Mouse (Mus musculus) heart, postnatal 0 days (tissue): Measurements from ENCODE around the gene Sar1b. TPM values are rescaled to one million over a fixed set of nuclear protein-coding genes. Genes with fewer than 3 reads are reported as not detected.

Experiments used
- ATAC-seq: fragments of 200-750 bp; cut with Nextera tagmentation; 2 replicates; pipeline ENCODE4 v1.8.0; 2017; ENCODE audit warnings: low read depth, moderate number of reproducible peaks, moderate library complexity; ENCODE audit not compliant: insufficient read depth
- DNase-seq: peaks from one replicate; pipeline ENCODE4 v3.0.0-alpha.2; 2016; ENCODE audit warnings: low spot score
- H3K27ac ChIP-seq: fragments of 300-500 bp; sonication (generic); 2 replicates; pipeline ENCODE4 v1.5.1; 2014; ENCODE audit warnings: low read depth, mild to moderate bottlenecking
- H3K27me3 ChIP-seq: fragments of 300-500 bp; sonication (generic); 2 replicates; pipeline ENCODE4 v1.6.1; 2014; ENCODE audit warnings: low read length, mixed read lengths; ENCODE audit not compliant: control insufficient read depth, insufficient read depth
- H3K36me3 ChIP-seq: fragments of 300-500 bp; sonication (generic); replicated peaks from 2 replicates; pipeline ENCODE4 v1.6.1; 2014; ENCODE audit warnings: low read length, mixed read lengths; ENCODE audit not compliant: control insufficient read depth, insufficient read depth
- H3K4me1 ChIP-seq: fragments of 300-500 bp; sonication (generic); 2 replicates; pipeline ENCODE4 v1.6.1; 2014; ENCODE audit warnings: antibody characterized with exemption; ENCODE audit not compliant: control insufficient read depth, insufficient read depth
- H3K4me2 ChIP-seq: fragments of 300-500 bp; sonication (generic); 2 replicates; pipeline ENCODE4 v1.6.1; 2014; ENCODE audit warnings: low read depth, mild to moderate bottlenecking, low read length, moderate library complexity
- H3K4me3 ChIP-seq: fragments of 300-500 bp; sonication (generic); 2 replicates; pipeline ENCODE4 v1.5.1; 2014; ENCODE audit warnings: low read depth, low read length
- H3K9ac ChIP-seq: fragments of 300-500 bp; sonication (generic); replicated peaks from 2 replicates; pipeline ENCODE4 v1.6.1; 2014; ENCODE audit warnings: low read depth, low read length, mixed read lengths
- H3K9me3 ChIP-seq: fragments of 300-500 bp; sonication (generic); replicated peaks from 2 replicates; pipeline ENCODE4 v1.6.1; 2016; ENCODE audit warnings: low read length; ENCODE audit not compliant: control insufficient read depth
- CTCF ChIP-seq: IDR thresholded peaks from 2 replicates; pipeline ENCODE4 v1.5.1; 2016; ENCODE audit warnings: antibody characterized with exemption, control low read depth, low read depth
- EP300 ChIP-seq: IDR thresholded peaks from 2 replicates; pipeline ENCODE4 v1.6.1; 2016; ENCODE audit warnings: antibody characterized with exemption, low read depth
- WGBS: fragments of 180-500 bp; shearing (Covaris S2); extraction: QIAGEN DNeasy Blood & Tissue Kit; methylation state at CpG from one replicate; pipeline ENCODE4 v1.1.7; 2014; 5-methylcytosine and 5-hydroxymethylcytosine counted together
- polyA plus RNA-seq: library from polyadenylated mRNA; unstranded; fragments of >200 nt; fragmentation: Nextera tagmentation; extraction: Ambion mirVana; gene quantifications from 2 replicates; pipeline ENCODE4 v1.2.1, GENCODE M21; 2015
- total RNA-seq: library from RNA; depleted of rRNA; stranded (reverse); fragments of >200 nt; gene quantifications from 2 replicates; pipeline ENCODE4 v1.2.3, GENCODE M21; 2014; ENCODE audit warnings: low replicate concordance

Sar1b gene
- total and polyA plus RNA-seq, 2 experiments from 2014 or later = 134 to 194 TPM

DNA sequence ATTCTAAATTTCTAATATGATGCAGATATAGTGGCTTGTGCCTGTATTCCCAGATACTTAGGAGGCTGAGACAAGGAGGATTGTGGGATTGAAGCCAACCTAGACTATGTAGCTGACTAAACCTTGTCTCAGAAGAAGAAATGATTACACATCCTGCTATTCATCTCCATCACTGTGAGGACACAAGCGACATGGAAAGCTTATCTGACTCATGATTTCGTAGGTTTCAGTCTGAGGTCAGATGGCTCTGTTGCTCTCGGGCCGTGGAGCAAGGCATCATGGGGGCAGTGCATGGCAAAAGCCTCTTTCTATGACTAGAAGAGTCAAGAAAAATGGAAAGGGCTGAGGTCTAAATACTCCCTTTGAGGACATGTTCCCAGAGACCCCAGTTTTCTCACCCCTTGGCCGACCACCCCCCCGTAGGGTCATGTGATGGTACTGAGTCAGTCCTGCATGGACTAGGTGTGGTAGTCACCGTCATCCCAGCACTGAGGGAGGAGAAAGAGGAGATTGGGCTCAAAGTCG, 48.6 kb downstream of the Sar1b start:
- H3K9ac ChIP-seq = no peak overlapping the region
- no peak overlapping the region for H3K27ac ChIP-seq
- no peaks in the 10 kb centered on the region for H3K9me3 ChIP-seq
- ATAC-seq = no peak
- H3K4me1 ChIP-seq = no peaks in the 10 kb centered on the region
- no peak overlapping the region for H3K4me2 ChIP-seq
- 83% methylated on average over 8 of the region's 8 CpGs for WGBS
- no peak for DNase-seq
- H3K4me3 ChIP-seq = no peak overlapping the region
- no peaks in the 10 kb centered on the region for H3K27me3 ChIP-seq
- TF ChIP-seq EP300 (no peak), CTCF (no peak)
- peaks cover 8% of the 10 kb centered on the region for H3K36me3 ChIP-seq

DNA sequence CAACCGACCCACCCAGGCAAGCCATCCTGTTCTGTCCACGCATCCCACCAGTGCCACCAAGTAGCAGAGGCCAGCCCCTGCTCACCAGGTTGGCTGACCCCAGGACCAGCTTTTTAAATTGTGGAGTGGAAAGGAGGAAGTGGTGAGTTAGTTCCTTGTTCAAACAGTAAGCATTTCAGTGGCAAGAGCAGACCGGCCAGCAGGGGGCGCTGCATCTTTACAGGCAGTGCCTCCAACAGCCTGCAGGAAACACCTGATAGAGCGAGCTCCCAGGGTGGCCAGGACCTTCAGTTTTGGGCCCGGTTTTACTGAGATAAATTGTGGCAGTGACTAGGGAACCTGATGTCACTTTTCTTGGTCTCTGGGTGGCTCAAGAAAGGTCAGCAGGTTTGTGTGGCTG, 54.3 kb downstream of the Sar1b start:
- Histone ChIP-seq H3K27ac (no peak overlapping the region), H3K27me3 (no peaks in the 10 kb centered on the region), H3K36me3 (peaks cover 13% of the 10 kb centered on the region), H3K4me1 (no peaks in the 10 kb centered on the region), H3K9ac (no peak overlapping the region), H3K9me3 (no peaks in the 10 kb centered on the region), H3K4me3 (no peak overlapping the region), H3K4me2 (no peak overlapping the region)
- DNase-seq (peak; percentile 83), ATAC-seq (peak; percentile 65)
- 36% methylated on average over 6 of the region's 6 CpGs for WGBS
- TF ChIP-seq EP300 (no peak), CTCF (peak; percentile 92)

DNA sequence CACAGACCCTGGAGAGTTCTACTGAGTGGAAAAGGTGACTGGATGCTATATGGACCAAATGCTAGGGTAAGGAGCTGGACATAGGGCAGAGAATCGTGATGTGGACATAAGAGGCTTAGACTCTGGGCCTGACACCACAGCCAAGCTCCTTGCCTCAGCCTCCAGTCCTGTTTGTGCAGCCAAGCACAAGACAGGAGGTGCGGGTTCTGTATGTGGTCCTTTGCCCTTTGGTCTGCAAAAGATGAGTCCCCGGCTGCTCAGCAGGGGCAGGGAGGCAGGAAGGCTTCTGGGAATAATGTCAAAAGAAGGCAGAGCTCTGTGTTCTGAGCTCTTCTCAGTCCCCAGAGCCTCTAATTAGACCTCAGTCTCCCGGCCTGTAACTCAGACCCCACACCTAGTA, 55.4 kb downstream of the Sar1b start:
- no peak overlapping the region for H3K27ac ChIP-seq
- WGBS = 85% methylated on average over 4 of the region's 4 CpGs
- ATAC-seq (no peak), DNase-seq (no peak)
- 0 out of 2 replicates have a peak, but pooled peaks cover 1% of the 10 kb centered on the region for H3K4me1 ChIP-seq
- no peaks in the 10 kb centered on the region for H3K9me3 ChIP-seq
- no peaks in the 10 kb centered on the region for H3K27me3 ChIP-seq
- TF ChIP-seq EP300 = no peak
- no peak for TF ChIP-seq CTCF
- peaks cover 13% of the 10 kb centered on the region for H3K36me3 ChIP-seq
- H3K4me3 ChIP-seq = no peak overlapping the region
- no peak overlapping the region for H3K9ac ChIP-seq
- H3K4me2 ChIP-seq = no peak overlapping the region

- ATAC-seq = no peak
- no peak overlapping the region for H3K4me3 ChIP-seq
- no peak overlapping the region for H3K9ac ChIP-seq
- DNase-seq = no peak
- H3K9me3 ChIP-seq = no peaks in the 10 kb centered on the region
- no peaks in the 10 kb centered on the region for H3K27me3 ChIP-seq
- WGBS = 74% methylated on average over 3 of the region's 3 CpGs
- H3K36me3 ChIP-seq = peaks cover 13% of the 10 kb centered on the region
- H3K4me1 ChIP-seq = peaks cover 8% of the 10 kb centered on the region; the same call in 1 of the 2 replicates
- peak; percentile 26; the same call in 1 of the 2 replicates for TF ChIP-seq CTCF
- no peak for TF ChIP-seq EP300
- no peak overlapping the region for H3K4me2 ChIP-seq
- no peak overlapping the region for H3K27ac ChIP-seq
Measured at GRCm38 (mm10) chr11:51819964-51820363, 56.5 kb downstream of the Sar1b start.

GRCm38 (mm10) chr11:51820861-51821260, 57.4 kb downstream of the Sar1b start:
- TF ChIP-seq CTCF = peak; percentile 83
- TF ChIP-seq EP300 = no peak
- Histone ChIP-seq H3K4me3 (no peak overlapping the region), H3K9me3 (no peaks in the 10 kb centered on the region), H3K4me2 (no peak overlapping the region), H3K27ac (no peak overlapping the region), H3K36me3 (peaks cover 15% of the 10 kb centered on the region), H3K27me3 (no peaks in the 10 kb centered on the region), H3K9ac (no peak overlapping the region), H3K4me1 (peaks cover 8% of the 10 kb centered on the region; the same call in 1 of the 2 replicates)
- ATAC-seq (no peak), DNase-seq (peak; percentile 54)
- WGBS = 31% methylated on average over 11 of the region's 11 CpGs

DNA sequence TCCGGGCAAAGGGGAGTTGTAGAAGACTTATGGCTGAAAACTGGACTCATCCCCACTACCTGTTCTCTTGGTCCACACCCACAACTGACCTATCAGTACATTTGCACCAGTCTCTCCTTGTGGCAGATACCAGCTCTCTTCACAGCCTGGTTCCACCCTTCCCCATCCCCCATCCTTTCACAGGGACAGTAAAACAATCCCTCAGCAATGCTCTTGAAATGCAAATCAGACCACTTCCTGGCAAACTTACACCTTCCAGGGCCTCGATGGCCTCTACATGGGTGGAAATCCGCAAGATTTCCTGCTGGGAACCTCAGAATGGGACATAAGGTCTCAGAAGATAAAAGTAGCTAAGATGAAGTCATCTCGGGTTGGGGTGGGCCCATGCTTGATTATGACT, 59.2 kb downstream of the Sar1b start:
- no peak overlapping the region for H3K4me2 ChIP-seq
- TF ChIP-seq CTCF (no peak), EP300 (no peak)
- H3K4me1 ChIP-seq = peaks cover 8% of the 10 kb centered on the region; the same call in 1 of the 2 replicates
- ATAC-seq (no peak), DNase-seq (no peak)
- no peak overlapping the region for H3K9ac ChIP-seq
- peaks cover 14% of the 10 kb centered on the region for H3K36me3 ChIP-seq
- H3K4me3 ChIP-seq = no peak overlapping the region
- no peak overlapping the region for H3K27ac ChIP-seq
- no peaks in the 10 kb centered on the region for H3K27me3 ChIP-seq
- no peaks in the 10 kb centered on the region for H3K9me3 ChIP-seq
- WGBS = 45% methylated on average over 4 of the region's 4 CpGs
